Mouse (Mus musculus) gastrocnemius, postnatal 36 days (tissue): ENCODE measurements at regions not wholly inside any gene's neighbourhood (a gene's known extent, or its start where the extent isn't known, plus 50 kb on each side); places are given as distances from the start of the nearest gene placed in this dataset.

ENCODE experiments used
- DNase-seq, 2 experiments: peaks; one replicate each; pipeline ENCODE4 v3.0.0; 2022
- intact Hi-C: fragments of 180-260 bp; cut with DNase I; formaldehyde crosslinking; loops from one replicate; pipeline ENCODE4 v1.15.1; 2025
- microRNA-seq, 2 experiments: library from miRNA; unstranded; fragments of <30 nt; microRNA quantifications; one replicate each; pipeline ENCODE4 v1.2.0; 2021

DNA sequence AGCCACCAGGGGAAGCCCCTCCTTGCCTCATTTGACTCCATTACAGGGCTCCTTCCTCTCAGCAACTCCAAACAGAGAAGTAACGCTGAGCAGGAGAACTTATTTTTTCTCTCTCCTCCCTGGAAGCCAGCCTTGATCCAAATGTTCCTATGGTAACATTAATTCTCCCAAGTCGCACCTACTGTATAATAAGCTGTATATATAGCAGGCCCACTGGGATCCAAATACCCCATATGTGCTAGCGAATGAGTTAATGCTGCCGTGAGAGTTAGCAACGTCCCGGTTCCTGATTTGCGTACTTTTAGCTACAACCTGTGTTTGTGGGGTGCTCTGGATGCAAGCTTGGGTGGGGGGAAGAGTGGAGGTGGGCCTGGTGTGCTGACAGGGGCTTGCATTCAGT lies 75.4 kb upstream of the Zfp507 start:
- intact Hi-C loops, result no loop called here

DNA sequence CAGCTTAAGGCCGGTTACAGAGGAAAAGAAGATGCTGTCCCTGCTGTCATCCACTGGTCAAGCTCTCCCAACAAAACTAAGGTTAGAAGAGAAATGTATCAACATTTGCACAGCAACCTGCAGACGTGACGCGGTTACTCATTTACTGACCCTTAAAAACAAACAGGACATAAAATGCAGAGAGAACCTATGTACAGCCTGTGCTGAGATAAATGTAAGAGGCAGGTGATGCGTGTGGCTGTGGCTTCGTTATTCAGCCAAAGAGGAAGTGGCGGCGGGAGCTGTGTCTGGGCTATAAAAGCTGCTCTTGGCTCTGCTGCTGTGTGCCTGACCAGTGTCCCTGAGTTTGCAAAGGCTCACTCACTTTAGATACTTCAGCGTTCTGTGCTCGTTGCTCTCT lies 58.2 kb upstream of the Zfp507 start:
- DNase-seq, result no peak
- intact Hi-C loops, result loop anchor here (10.0 kb wide), 1 partner anchor 176 kb away; no protein-coding TSS in a partner anchor

More for the DNA sequence above, 75.4 kb upstream of the Zfp507 start:
- no peak for DNase-seq

DNA sequence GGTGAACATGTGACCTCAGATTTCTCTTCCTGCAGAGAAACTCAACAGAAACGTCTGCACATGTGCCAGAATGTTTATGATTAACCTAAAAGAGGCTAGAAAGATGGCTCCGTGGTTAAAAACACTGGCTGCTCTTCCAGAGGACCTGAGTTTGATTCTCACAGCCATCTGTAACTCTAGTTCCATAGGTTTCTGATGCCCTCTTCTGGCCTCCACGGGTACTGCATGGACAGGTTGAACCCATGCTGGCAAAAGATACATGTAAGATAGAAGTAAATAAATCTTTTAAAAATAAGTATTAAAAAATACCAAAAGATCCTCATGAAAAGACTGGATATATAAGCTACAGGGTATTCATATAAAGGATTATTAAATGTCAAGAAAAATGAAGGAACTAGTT lies 56.8 kb upstream of the Zfp507 start:
- peak in 1 of 2 experiments; percentile 7 for DNase-seq
- intact Hi-C loops, result no loop called here

DNA sequence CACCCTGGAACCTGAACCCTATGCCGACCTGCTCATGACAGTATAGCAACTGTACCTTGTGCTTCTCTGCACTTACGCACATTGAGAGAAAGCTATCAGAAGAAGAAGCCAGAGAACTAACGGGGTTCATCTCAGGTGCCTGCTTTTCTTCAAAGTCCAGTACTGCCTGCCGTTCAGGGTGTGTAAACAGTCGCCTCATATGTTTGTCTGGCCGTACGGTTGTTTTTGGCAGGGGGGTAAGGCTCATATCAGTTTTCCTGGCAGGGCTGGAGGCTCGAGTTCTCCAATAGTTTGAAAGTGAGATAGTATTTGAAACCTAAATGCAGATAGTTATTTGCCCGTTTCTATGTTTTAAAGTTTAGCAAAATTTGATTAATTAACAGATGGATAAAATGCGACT lies 54.9 kb upstream of the Zfp507 start:
- no peak for DNase-seq
- intact Hi-C loops, result no loop called here

Small RNAs in the stretch of these regions (microRNA-seq; reads per million reads assigned to microRNA genes)
- gene Gm23292, result 0 reads per million in 2 experiments
